Mouse (Mus musculus): ENCODE measurements around the gene Cadm3.

DNA sequence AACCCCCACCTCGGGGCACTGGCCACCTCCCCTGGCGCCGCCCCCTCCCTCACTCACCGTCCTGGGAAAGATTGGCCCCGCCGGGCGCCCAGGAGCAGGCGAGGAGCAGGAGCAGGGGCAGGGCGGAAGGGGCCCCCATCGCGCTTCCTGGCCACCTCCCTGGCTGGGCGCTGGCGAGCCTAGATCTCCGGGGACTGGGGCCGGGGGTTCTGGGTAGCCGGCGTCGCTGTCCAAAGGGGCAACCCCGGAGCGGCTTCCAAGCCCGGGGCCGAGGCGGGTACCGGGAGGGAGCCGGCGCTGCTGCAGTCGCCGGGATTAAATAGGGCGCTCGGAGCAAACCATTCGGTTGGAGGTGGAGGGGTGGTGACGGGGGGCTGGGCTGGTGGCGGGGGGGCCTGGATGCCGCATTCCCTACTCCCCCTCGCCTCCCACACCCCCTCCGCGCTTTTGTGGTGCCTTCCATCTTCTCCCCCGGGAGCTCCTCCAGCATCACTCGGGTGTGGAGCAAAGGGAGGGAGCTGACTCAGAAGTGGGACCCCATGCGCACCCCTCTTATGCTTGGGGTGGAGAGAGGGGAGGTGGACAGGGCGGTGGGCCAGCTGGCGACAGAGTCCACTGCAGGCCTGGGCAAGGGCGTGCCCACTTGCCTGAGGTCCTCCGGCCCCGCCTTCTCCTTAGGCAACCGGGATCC, at the start of gene Cadm3:
- no peak for TF ChIP-seq CTCF (IDR thresholded peaks at IDR 0.05; ENCODE audit: low read depth)
- no peak for TF ChIP-seq EP300 (optimal IDR thresholded peaks at IDR 0.05)

Data from stomach, postnatal 0 days (tissue).